11 mouse cellular contexts compared by ENCODE assay signal in genomic region chr6:120109173-120109572, GRCm38 (mm10). TPM values are rescaled to one million over a fixed set of nuclear protein-coding genes. Genes with fewer than 3 reads are reported as not detected.
DNase-seq lines count a peak whose midpoint lies in the region; ATAC-seq lines count a peak whose summit lies in the region.
"Had no signal": no experiment of that assay in that cellular context is flagged by ENCODE, and none has a peak within 500 bp of the region (broad histone marks: within the 10 kb centered on the region; RNA-seq: fewer than 3 reads in every experiment).

No protein-coding gene starts in this region.

- no peaks in the 10 kb centered on the region for H3K27me3 ChIP-seq in limb, embryonic 11.5 days (ENCODE audit: control insufficient read depth, insufficient read depth, low read length)

- peak overlapping the region; percentile 22; the same call in 1 of the 2 replicates for H3K9ac ChIP-seq in limb, embryonic 11.5 days (ENCODE audit: low read length)

- ATAC-seq in limb, embryonic 11.5 days (ENCODE audit: insufficient number of reproducible peaks, low FRiP score, low TSS enrichment, low read depth): no peak

- no peak overlapping the region for H3K4me3 ChIP-seq in limb, embryonic 11.5 days (ENCODE audit: low read depth, low read length)
- H3K4me3 ChIP-seq: myocyte had no signal

- H3K9me3 ChIP-seq in limb, embryonic 11.5 days (ENCODE audit: control insufficient read depth, low read length): no peaks in the 10 kb centered on the region

- WGBS in limb, embryonic 11.5 days: 29% methylated on average over 7 of the region's 7 CpGs

- H3K4me2 ChIP-seq in limb, embryonic 11.5 days (ENCODE audit: low read depth, severe bottlenecking): no peak overlapping the region

- H3K27ac ChIP-seq in limb, embryonic 11.5 days (replicated peaks; ENCODE audit: low read depth, low read length): no peak overlapping the region; the same call in 1 of the 2 replicates

- H3K36me3 ChIP-seq in limb, embryonic 11.5 days (ENCODE audit: control insufficient read depth, insufficient read depth, low read length): no peaks in the 10 kb centered on the region

- H3K4me1 ChIP-seq in limb, embryonic 11.5 days (ENCODE audit: control insufficient read depth, insufficient read depth, low read length): no peaks in the 10 kb centered on the region

- DNase-seq in embryo, embryonic 9.5 days (ENCODE audit: extremely low spot score): peak; percentile 36
- no peak for DNase-seq in embryo, embryonic 11 days
- DNase-seq in adrenal gland, adult 8-10 months: peak; percentile 58
- peak; percentile 39 to 57 for DNase-seq in frontal cortex, postnatal 25 days (ENCODE audit: low spot score in 2 of 2)
- peak; percentile 85 for DNase-seq in heart, postnatal 4 days
- no peak for DNase-seq in limb, embryonic 11.5 days (ENCODE audit: low spot score)
- peak; percentile 63 to 87 for DNase-seq in right cerebral cortex, postnatal 36 days (ENCODE audit: low spot score in 2 of 2)
- no peak for DNase-seq in thymus, postnatal 25 days

RNA-seq across cellular contexts. Expression of gene Ninj2, which starts 16.0 kb away (rescaled TPM):
- total RNA-seq in adrenal gland, adult 8-10 months (2022): not detected
- total RNA-seq in heart, postnatal 4 days (2021): not detected
- not detected in 2 replicates for polyA plus RNA-seq in limb, embryonic 11.5 days (2014; fragmentation: Nextera tagmentation; extraction: Ambion mirVana)
- polyA plus RNA-seq: C2C12; embryonic facial prominence, embryonic 11.5 days had no signal

Comparison
In these comparisons a context has a peak if more than half of its experiments do, and no peak if none do; other contexts are left out.
1. DNase-seq: peak in embryo, embryonic 9.5 days (single experiment), adrenal gland, adult 8-10 months (single experiment), frontal cortex, postnatal 25 days (2 of 2), heart, postnatal 4 days (single experiment) and right cerebral cortex, postnatal 36 days (2 of 2); none in embryo, embryonic 11 days (single experiment), limb, embryonic 11.5 days (single experiment) and thymus, postnatal 25 days (single experiment).